Mouse (Mus musculus) heart, adult 11 months (tissue): ENCODE results near the gene Klhdc8a.

Experiments
- DNase-seq: peaks from one replicate; pipeline ENCODE4 v3.0.0; 2022

The Klhdc8a gene

DNA sequence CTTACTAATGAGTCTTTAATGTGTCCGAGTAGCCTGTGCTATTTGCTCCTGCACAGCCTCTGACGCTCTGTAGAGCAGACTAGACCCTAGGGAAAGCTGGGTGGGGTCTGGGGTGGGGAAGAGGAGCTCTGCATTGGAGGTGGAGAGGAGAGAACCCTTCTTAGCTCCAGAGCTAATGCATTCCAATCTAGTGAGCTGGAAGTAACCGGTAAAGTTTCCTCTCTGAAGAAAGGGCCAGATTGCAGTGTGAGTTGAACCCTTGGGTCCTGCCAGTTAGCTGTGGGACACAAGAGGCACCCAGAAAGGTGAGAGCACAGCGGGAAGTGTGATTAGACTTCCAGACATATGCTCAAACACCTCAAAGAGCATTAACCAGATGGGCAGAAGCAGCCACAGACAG is 6.7 kb upstream of the Klhdc8a start:
- DNase-seq = no peak

DNA sequence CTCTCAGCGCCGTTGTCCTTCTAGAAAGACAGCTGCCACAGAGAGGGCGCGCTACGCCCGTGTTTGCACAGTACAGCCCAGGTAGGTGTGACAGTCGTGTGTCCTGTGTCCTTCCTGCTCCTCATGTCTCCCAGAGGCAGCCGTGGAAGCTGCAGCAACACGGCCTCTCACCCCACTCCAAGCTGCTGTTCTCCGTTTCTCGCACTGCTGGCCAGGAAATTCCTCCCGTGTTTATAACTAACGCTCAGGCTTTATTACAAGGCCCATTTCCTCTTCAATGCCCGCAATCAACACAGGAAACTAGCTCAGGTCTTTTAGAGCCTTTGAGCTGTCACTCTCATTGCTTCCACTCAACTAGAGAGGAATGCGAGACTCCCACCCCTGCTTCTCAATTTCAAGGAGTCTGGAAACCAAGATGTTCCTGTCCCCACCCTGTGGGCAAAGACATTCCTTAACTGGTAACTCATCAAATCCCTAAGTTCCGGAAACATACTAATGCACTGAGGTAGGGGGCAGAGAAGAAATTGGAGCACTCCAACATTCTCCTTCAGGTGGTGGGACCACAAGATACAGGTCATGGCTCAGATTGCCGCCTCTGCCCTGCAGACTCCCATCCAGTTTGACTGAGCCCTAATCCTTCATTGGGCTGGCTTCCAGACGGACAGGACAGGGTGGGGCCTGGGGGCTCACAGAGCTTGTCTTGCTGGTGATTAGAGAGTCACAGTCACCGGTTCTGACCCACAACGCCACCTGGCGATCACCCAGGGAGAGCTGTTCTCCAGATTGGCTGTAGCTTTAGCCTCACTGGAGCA is 5.9 kb upstream of the Klhdc8a start:
- peak; percentile 89 for DNase-seq

DNA sequence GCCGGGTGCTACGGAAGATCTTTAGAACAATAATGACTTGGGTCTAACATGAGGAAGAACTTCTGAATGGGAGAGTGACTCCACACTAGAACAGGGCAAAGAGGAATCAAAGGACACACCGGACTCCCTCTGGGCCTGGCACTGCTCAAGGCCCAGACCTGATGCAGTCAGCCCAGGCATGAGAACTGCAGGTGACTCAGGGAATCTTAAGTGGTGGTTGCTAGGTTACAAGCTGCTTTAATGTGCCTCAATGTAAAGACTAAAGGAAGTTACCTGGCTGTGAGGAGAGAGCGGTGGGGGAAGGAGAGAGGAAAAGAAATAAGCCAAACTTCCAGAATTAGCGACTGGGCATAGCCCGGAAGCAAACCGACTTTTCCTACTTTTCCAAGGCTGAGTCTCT is 2.9 kb upstream of the Klhdc8a start:
- DNase-seq = no peak

- peak; percentile 91 for DNase-seq
These were observed 2.4 kb upstream of the Klhdc8a start for GRCm38 (mm10) chr1:132296051-132296450.

GRCm38 (mm10) chr1:132298801-132299464 is 507 bp downstream of the Klhdc8a start:
- DNase-seq = peak; percentile 92

GRCm38 (mm10) chr1:132299744-132300143 is 1.3 kb downstream of the Klhdc8a start:
- peak; percentile 87 for DNase-seq

GRCm38 (mm10) chr1:132301242-132301641 is 2.8 kb downstream of the Klhdc8a start:
- DNase-seq = no peak

DNA sequence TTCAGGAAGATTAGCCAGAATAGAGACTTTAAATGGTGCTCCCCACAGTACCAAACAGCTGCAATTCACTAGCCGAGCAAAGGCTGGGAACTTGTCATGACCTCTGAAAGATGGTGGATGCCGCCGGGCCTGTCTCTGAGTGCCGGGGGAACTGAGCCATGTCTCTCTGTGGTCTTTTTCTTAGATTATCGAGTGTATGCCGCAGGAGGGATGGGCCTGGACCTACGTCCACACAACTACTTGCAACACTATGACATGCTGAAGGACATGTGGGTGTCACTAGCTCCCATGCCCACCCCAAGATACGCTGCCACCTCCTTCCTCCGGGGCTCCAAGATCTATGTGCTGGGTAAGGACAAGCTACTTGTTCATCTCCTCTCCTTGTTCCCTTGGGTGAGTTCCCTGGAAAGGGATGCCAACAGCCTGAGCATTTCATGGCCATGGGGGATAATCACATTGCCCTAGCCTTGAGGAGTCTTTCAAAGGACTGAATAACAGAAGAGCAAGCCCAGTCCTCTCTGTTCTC is 4.0 kb downstream of the Klhdc8a start:
- DNase-seq = no peak

GRCm38 (mm10) chr1:132304618-132305214 is 6.3 kb downstream of the Klhdc8a start:
- no peak for DNase-seq

GRCm38 (mm10) chr1:132306160-132306559 is 7.7 kb downstream of the Klhdc8a start:
- no peak for DNase-seq

- no peak for DNase-seq
These were observed 8.4 kb downstream of the Klhdc8a start for GRCm38 (mm10) chr1:132306808-132307207.

- DNase-seq = no peak
These were observed 9.5 kb downstream of the Klhdc8a start for GRCm38 (mm10) chr1:132307962-132308361.

GRCm38 (mm10) chr1:132308674-132309073 is 10.2 kb downstream of the Klhdc8a start:
- DNase-seq = peak; percentile 87

GRCm38 (mm10) chr1:132310754-132311153 is 12.3 kb downstream of the Klhdc8a start:
- DNase-seq = peak; percentile 87

- peak; percentile 92 for DNase-seq
These were observed 12.9 kb downstream of the Klhdc8a start for GRCm38 (mm10) chr1:132311174-132311859.

DNA sequence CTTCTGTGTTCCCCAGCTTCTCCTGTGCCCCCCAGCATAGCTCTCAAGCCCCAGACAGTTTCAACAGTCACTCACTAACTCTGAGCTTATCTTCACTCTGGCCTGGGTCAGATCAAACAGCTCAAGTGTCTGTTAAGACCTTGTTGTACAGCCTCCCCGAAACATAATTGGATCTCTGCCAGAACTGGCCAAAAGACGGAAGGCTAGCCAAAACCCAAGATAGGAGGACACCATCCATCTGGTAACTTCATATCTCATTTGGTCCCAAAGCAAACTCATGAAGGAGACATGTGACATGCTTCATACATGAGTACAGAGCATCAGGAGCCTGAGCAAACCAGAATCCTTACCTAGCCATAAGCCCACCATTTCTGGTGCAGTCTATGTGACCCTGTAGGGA is 13.6 kb downstream of the Klhdc8a start:
- DNase-seq = peak; percentile 92

DNA sequence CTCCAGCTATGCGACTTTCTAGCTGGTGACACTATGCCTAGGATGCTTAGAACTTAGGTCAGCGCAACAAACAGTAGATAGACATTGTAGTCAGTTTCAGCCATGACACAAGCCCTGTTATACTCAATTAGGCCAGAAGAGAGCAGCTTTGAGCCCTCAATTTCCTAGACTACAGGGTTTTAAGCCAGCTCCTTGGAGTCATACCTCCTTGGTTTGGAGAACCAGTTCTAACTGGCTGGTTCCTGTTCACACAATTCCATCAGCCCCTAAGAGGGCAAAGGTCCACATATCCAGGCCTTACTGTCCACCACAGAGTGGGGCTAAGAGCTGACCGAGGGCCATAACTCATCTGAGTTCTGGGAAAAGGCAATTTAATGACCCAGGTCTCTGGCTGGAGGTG is 14.3 kb downstream of the Klhdc8a start:
- peak; percentile 93 for DNase-seq

DNA sequence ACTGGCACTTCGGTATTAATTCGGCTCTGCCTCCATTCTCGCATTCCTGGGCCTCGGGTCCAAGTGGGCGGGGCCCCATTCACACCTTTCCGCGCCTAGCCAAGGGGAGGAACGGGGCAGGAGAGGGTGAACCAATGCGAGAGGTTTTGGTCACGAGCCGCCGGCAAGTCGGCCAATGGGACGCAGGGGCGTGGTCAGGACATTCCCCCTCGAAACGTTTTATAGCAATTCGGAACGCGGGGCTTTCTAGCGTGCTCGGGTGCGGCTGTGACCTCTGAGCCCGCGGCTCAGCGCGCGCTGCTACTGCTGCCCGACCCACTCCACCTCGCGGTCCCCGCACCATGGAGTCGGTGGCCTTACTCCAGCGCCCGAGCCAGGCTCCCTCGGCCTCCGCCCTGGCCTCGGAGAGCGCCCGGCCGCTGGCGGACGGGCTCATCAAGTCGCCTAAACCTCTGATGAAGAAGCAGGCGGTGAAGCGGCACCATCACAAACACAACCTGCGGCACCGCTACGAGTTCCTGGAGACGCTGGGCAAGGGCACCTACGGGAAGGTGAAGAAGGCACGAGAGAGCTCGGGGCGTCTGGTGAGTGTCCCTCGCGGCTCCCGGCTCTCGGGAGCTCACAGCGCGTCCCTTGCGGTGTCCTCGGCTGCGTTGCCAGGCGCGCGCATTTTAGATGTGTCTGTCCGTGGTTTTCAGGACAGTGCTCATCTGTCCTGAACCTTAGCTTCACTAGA is 17.6 kb downstream of the Klhdc8a start, which contains the start of gene Nuak2:
Gene Nuak2, plus strand, starts transcription at position 238 of the 736 bp plus-strand sequence.
- peak; percentile 99 for DNase-seq

GRCm38 (mm10) chr1:132316625-132316994 is 18.2 kb downstream of the Klhdc8a start:
- DNase-seq = no peak

GRCm38 (mm10) chr1:132317413-132317812 is 19.0 kb downstream of the Klhdc8a start:
- peak; percentile 93 for DNase-seq

GRCm38 (mm10) chr1:132317894-132318863 is 19.8 kb downstream of the Klhdc8a start:
- DNase-seq = peak; percentile 96
